Mouse (Mus musculus): ENCODE measurements around the gene Acaa1a. TPM values are rescaled to one million over a fixed set of nuclear protein-coding genes. Genes with fewer than 3 reads are reported as not detected.

The Acaa1a gene
- polyA plus RNA-seq, 2 experiments from 2014 or later: 38.7 to 55.1 TPM

- ATAC-seq: no peak
Observed at GRCm38 (mm10) chr9:119394808-119395207, 55.3 kb downstream of the Acaa1a start.

Other genes starting within 250 kb of the Acaa1a start
- gene Plcd1, start 246.2 kb upstream of the Acaa1a start, polyA plus RNA-seq (2017; shearing (Covaris generic)): 1 to 10 TPM; 1.2 to 3.5 TPM
- gene Dlec1, start 237.2 kb upstream of the Acaa1a start, polyA plus RNA-seq (2017; shearing (Covaris generic)): not detected
- not detected for gene Acaa1b, start 182.6 kb upstream of the Acaa1a start, polyA plus RNA-seq (2017; shearing (Covaris generic))
- not detected for gene Gm47289, start 180.5 kb upstream of the Acaa1a start, polyA plus RNA-seq (2017; shearing (Covaris generic))
- gene Slc22a13, start 130.6 kb upstream of the Acaa1a start, polyA plus RNA-seq (2017; shearing (Covaris generic)): not detected
- gene Oxsr1, start 17.2 kb upstream of the Acaa1a start, polyA plus RNA-seq (2017; shearing (Covaris generic)): 1 to 10 TPM; 7.6 to 8.0 TPM
- 10 to 100 TPM; 63.4 to 74.5 TPM for gene Myd88, start 1.7 kb downstream of the Acaa1a start, polyA plus RNA-seq (2017; shearing (Covaris generic))
- under 1 TPM; 0.48 to 0.54 TPM for gene Xylb, start 17.7 kb downstream of the Acaa1a start, polyA plus RNA-seq (2017; shearing (Covaris generic))
- not detected for gene Slc22a14, start 25.9 kb downstream of the Acaa1a start, polyA plus RNA-seq (2017; shearing (Covaris generic))
- gene Acvr2b, start 62.4 kb downstream of the Acaa1a start, polyA plus RNA-seq (2017; shearing (Covaris generic)): under 1 TPM in 1 of 2 experiments, not detected in 1; 0.46 TPM
- 10 to 100 TPM; 12.6 to 16.2 TPM for gene Exog, start 105.3 kb downstream of the Acaa1a start, polyA plus RNA-seq (2017; shearing (Covaris generic))
- not detected for gene Scn5a, start 239.3 kb downstream of the Acaa1a start, polyA plus RNA-seq (2017; shearing (Covaris generic))

Data from CD4-positive, CD25-positive, alpha-beta regulatory T cell, adult 4 months (primary cell).